Mouse (Mus musculus) ZHBTc4 (cell line): ENCODE measurements at regions not wholly inside any gene's neighbourhood (a gene's known extent, or its start where the extent isn't known, plus 50 kb on each side); places are given as distances from the start of the nearest gene placed in this dataset.
A peak's percentile ranks its signal among the peaks of the same experiment; 100 is the strongest.

Experiments
- DNase-seq: peaks from one replicate; pipeline ENCODE4 v3.0.0-alpha.2; 2011; ENCODE audit warnings: low read depth, low spot score

- DNase-seq = no peak
These were observed 1103.3 kb upstream of the Tenm3 start for GRCm38 (mm10) chr8:49946919-49947612.

GRCm38 (mm10) chr8:49932124-49932523 lies 1088.4 kb upstream of the Tenm3 start:
- no peak for DNase-seq

GRCm38 (mm10) chr8:49926402-49927172 lies 1082.8 kb upstream of the Tenm3 start:
- DNase-seq = peak; percentile 7

- DNase-seq = no peak
These were observed 1061.3 kb upstream of the Tenm3 start for GRCm38 (mm10) chr8:49905099-49905498.

- DNase-seq = no peak
These were observed 1058.3 kb upstream of the Tenm3 start for GRCm38 (mm10) chr8:49902032-49902431.

- no peak for DNase-seq
These were observed 1057.8 kb upstream of the Tenm3 start for GRCm38 (mm10) chr8:49901601-49902000.
